Mouse (Mus musculus): ENCODE data around the gene Gm20509.

DNA sequence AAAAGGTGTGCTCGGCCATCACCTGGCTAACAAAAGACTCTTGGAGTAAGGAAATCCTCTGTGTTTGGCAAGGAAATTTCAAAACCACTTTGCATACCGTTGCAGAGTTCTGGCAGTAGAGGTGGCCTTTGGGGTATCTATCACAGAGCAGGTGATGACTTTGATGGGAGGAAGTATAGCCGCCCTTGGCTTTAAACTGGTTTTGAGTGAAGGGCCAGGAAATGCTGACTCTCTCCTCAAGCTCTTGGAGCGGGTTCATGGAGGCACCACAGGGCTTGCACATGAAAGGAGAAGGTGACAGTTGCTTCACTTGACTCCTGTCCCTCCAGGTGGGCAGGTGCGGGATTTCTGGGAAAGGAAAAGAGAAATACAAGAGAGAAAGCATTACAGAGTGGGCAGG is 14.7 kb upstream of the Gm20509 start:
- TF ChIP-seq HCFC1 (IDR thresholded peaks at IDR 0.05; ENCODE audit: borderline replicate concordance, insufficient read depth, low read length): no peak
- no peak for TF ChIP-seq ZC3H11A (IDR thresholded peaks at IDR 0.05; ENCODE audit: borderline replicate concordance, low read depth, low read length)
- TF ChIP-seq MAFK (IDR thresholded peaks at IDR 0.05; ENCODE audit: insufficient read depth, low read depth, low read length): no peak
- TF ChIP-seq ZNF384 (IDR thresholded peaks at IDR 0.05; ENCODE audit: low read depth, low read length): no peak
